In genomic region chr7:64497438-64497837, GRCm38 (mm10) we compare ENCODE assay signal across 9 mouse cellular contexts. TPM values are rescaled to one million over a fixed set of nuclear protein-coding genes. Genes with fewer than 3 reads are reported as not detected.
DNase-seq lines count a peak whose midpoint lies in the region; ATAC-seq and TF ChIP-seq lines count a peak whose summit lies in the region.
"Had no signal": no experiment of that assay in that cellular context is flagged by ENCODE, and none has a peak within 500 bp of the region (broad histone marks: within the 10 kb centered on the region; RNA-seq: fewer than 3 reads in every experiment).

No protein-coding gene starts in this region.

- TF ChIP-seq CTCF in forebrain, postnatal 0 days (IDR thresholded peaks at IDR 0.05; ENCODE audit: low read depth): peak; percentile 63

- H3K27ac ChIP-seq in forebrain, postnatal 0 days (ENCODE audit: low read depth, low read length): no peak overlapping the region
- no peak overlapping the region for H3K27ac ChIP-seq in forebrain, embryonic 12.5 days
- no peak overlapping the region for H3K27ac ChIP-seq in midbrain, embryonic 10.5 days (replicated peaks)
- H3K27ac ChIP-seq in midbrain, embryonic 15.5 days: no peak overlapping the region
- H3K27ac ChIP-seq in heart, embryonic 11.5 days (ENCODE audit: low read depth, low read length): no peak overlapping the region

- H3K4me3 ChIP-seq in forebrain, postnatal 0 days (ENCODE audit: low read depth, low read length): no peak overlapping the region
- H3K4me3 ChIP-seq in forebrain, embryonic 12.5 days (replicated peaks): no peak overlapping the region
- no peak overlapping the region for H3K4me3 ChIP-seq in midbrain, embryonic 10.5 days
- no peak overlapping the region for H3K4me3 ChIP-seq in midbrain, embryonic 15.5 days
- no peak overlapping the region for H3K4me3 ChIP-seq in heart, embryonic 11.5 days (ENCODE audit: low read depth, low read length)
- H3K4me3 ChIP-seq: megakaryocyte, embryonic 14.5 days had no signal

- H3K4me1 ChIP-seq in forebrain, postnatal 0 days (ENCODE audit: insufficient read depth): peaks cover 4% of the 10 kb centered on the region; the same call in 1 of the 2 replicates
- no peaks in the 10 kb centered on the region for H3K4me1 ChIP-seq in forebrain, embryonic 12.5 days
- peaks cover 15% of the 10 kb centered on the region for H3K4me1 ChIP-seq in midbrain, embryonic 10.5 days
- H3K4me1 ChIP-seq in midbrain, embryonic 15.5 days: peaks cover 9% of the 10 kb centered on the region; the same call in 1 of the 2 replicates
- H3K4me1 ChIP-seq in heart, embryonic 11.5 days (ENCODE audit: control insufficient read depth, insufficient read depth, low read length): no peaks in the 10 kb centered on the region; the same call in 1 of the 2 replicates
- H3K4me1 ChIP-seq: megakaryocyte, embryonic 14.5 days had no signal

- H3K36me3 ChIP-seq in forebrain, postnatal 0 days (ENCODE audit: insufficient read depth): no peaks in the 10 kb centered on the region
- no peaks in the 10 kb centered on the region for H3K36me3 ChIP-seq in forebrain, embryonic 12.5 days (replicated peaks)
- no peaks in the 10 kb centered on the region for H3K36me3 ChIP-seq in midbrain, embryonic 10.5 days
- no peaks in the 10 kb centered on the region for H3K36me3 ChIP-seq in midbrain, embryonic 15.5 days (replicated peaks)
- H3K36me3 ChIP-seq in heart, embryonic 11.5 days (ENCODE audit: control insufficient read depth, insufficient read depth, low read length): no peaks in the 10 kb centered on the region

- H3K9me3 ChIP-seq in forebrain, postnatal 0 days (ENCODE audit: low read length): no peaks in the 10 kb centered on the region
- H3K9me3 ChIP-seq in forebrain, embryonic 12.5 days: no peaks in the 10 kb centered on the region
- no peaks in the 10 kb centered on the region; the same call in 1 of the 2 replicates for H3K9me3 ChIP-seq in midbrain, embryonic 10.5 days (replicated peaks)
- H3K9me3 ChIP-seq in midbrain, embryonic 15.5 days: no peaks in the 10 kb centered on the region
- 0 out of 2 replicates have a peak, but pooled peaks cover 2% of the 10 kb centered on the region for H3K9me3 ChIP-seq in heart, embryonic 11.5 days (replicated peaks; ENCODE audit: control insufficient read depth, low read length)

- DNase-seq in forebrain, postnatal 0 days: no peak
- peak; percentile 39 for DNase-seq in midbrain, embryonic 10.5 days (ENCODE audit: low spot score)
- peak; percentile 27 to 29 for DNase-seq in cerebellum, postnatal 36 days
- DNase-seq in retina, postnatal 1 day: peak; percentile 50
- no peak for DNase-seq in adrenal gland, postnatal 14 days

- no peak for ATAC-seq in forebrain, postnatal 0 days
- no peak for ATAC-seq in forebrain, embryonic 12.5 days (ENCODE audit: low FRiP score)
- no peak for ATAC-seq in midbrain, embryonic 15.5 days (replicated peaks)
- no peak for ATAC-seq in heart, embryonic 11.5 days (replicated peaks; ENCODE audit: insufficient number of reproducible peaks, low FRiP score, low TSS enrichment)

- no peak overlapping the region for H3K4me2 ChIP-seq in forebrain, postnatal 0 days (ENCODE audit: low read depth)
- H3K4me2 ChIP-seq in forebrain, embryonic 12.5 days: no peak overlapping the region
- H3K4me2 ChIP-seq in midbrain, embryonic 15.5 days: no peak overlapping the region
- H3K4me2 ChIP-seq in heart, embryonic 11.5 days: no peak overlapping the region

- 35% methylated on average over 10 of the region's 10 CpGs for WGBS in forebrain, postnatal 0 days
- WGBS in forebrain, embryonic 12.5 days: 33% methylated on average over 10 of the region's 10 CpGs
- WGBS in midbrain, embryonic 10.5 days: 36% methylated on average over 10 of the region's 10 CpGs
- WGBS in midbrain, embryonic 15.5 days: 37% methylated on average over 10 of the region's 10 CpGs
- 25% methylated on average over 10 of the region's 10 CpGs for WGBS in heart, embryonic 11.5 days (ENCODE audit: insufficient replicate concordance)

- H3K9ac ChIP-seq in forebrain, postnatal 0 days: no peak overlapping the region
- no peak overlapping the region for H3K9ac ChIP-seq in forebrain, embryonic 12.5 days
- no peak overlapping the region for H3K9ac ChIP-seq in midbrain, embryonic 15.5 days
- H3K9ac ChIP-seq in heart, embryonic 11.5 days (ENCODE audit: low read depth, low read length): no peak overlapping the region

- no peaks in the 10 kb centered on the region for H3K27me3 ChIP-seq in forebrain, postnatal 0 days (ENCODE audit: insufficient read depth, low read length)
- H3K27me3 ChIP-seq in forebrain, embryonic 12.5 days: peaks cover 12% of the 10 kb centered on the region
- peaks cover 21% of the 10 kb centered on the region for H3K27me3 ChIP-seq in midbrain, embryonic 10.5 days (ENCODE audit: low read depth, poor library complexity, severe bottlenecking)
- no peaks in the 10 kb centered on the region for H3K27me3 ChIP-seq in midbrain, embryonic 15.5 days (replicated peaks)
- peaks cover 22% of the 10 kb centered on the region for H3K27me3 ChIP-seq in heart, embryonic 11.5 days (ENCODE audit: control insufficient read depth, insufficient read depth, low read length)

RNA-seq across cellular contexts. Expression of gene Apba2, which starts 4.1 kb away (rescaled TPM):
- 332 and 333 TPM in 2 replicates for total RNA-seq in forebrain, postnatal 0 days (2014; rRNA removed)
- 164 and 227 TPM in 2 replicates for polyA plus RNA-seq in forebrain, postnatal 0 days (2015; fragmentation: Nextera tagmentation; extraction: Ambion mirVana)
- 101 and 106 TPM in 2 replicates for polyA plus RNA-seq in forebrain, embryonic 12.5 days (2016; fragmentation: Nextera tagmentation; extraction: Ambion mirVana)
- polyA plus RNA-seq in midbrain, embryonic 10.5 days (2016; fragmentation: Nextera tagmentation; extraction: Ambion mirVana): 50.1 and 68.0 TPM in 2 replicates
- 199 and 201 TPM in 2 replicates for polyA plus RNA-seq in midbrain, embryonic 15.5 days (2015; fragmentation: Nextera tagmentation; extraction: Ambion mirVana)
- 1.1 and 1.5 TPM in 2 replicates for total RNA-seq in adrenal gland, postnatal 14 days (2021)
- 0.99 and 1.3 TPM in 2 replicates for polyA plus RNA-seq in heart, embryonic 11.5 days (2014; fragmentation: Nextera tagmentation; extraction: Ambion mirVana)

Comparison
In these comparisons a context has a peak if more than half of its experiments do, and no peak if none do; other contexts are left out.
1. DNase-seq: peak in midbrain, embryonic 10.5 days (single experiment), cerebellum, postnatal 36 days (2 of 2) and retina, postnatal 1 day (single experiment); none in forebrain, postnatal 0 days (single experiment) and adrenal gland, postnatal 14 days (single experiment).
2. RNA of gene Apba2, which starts 4.1 kb away (polyA plus RNA-seq): 164 to 227 TPM in forebrain, postnatal 0 days, 199 to 201 TPM in midbrain, embryonic 15.5 days, 101 to 106 TPM in forebrain, embryonic 12.5 days and 50.1 to 68.0 TPM in midbrain, embryonic 10.5 days; 0.99 to 1.3 TPM in heart, embryonic 11.5 days; every median in the first group is over 10 times any median in the second.